Mouse (Mus musculus) lung, adult 2 months (tissue): ENCODE measurements around the gene Apbb2.

Experiments used
- CTCF ChIP-seq: fragments of 200-500 bp; IDR thresholded peaks from 2 replicates; pipeline ENCODE4 v1.5.1; 2011; ENCODE audit warnings: mild to moderate bottlenecking, low read length, control low read depth; ENCODE audit not compliant: insufficient read depth
- POLR2A ChIP-seq: fragments of 200-500 bp; IDR thresholded peaks from 2 replicates; pipeline ENCODE4 v1.6.1; 2011; ENCODE audit warnings: low read depth, mild to moderate bottlenecking, control low read depth, low read length, borderline replicate concordance; ENCODE audit errors: extremely low read depth

GRCm38 (mm10) chr5:66613725-66614124 is 4.9 kb downstream of the Apbb2 start:
- TF ChIP-seq POLR2A (no peak), CTCF (no peak)
